Mouse (Mus musculus): ENCODE results near the gene Irf6.

The Irf6 gene

DNA sequence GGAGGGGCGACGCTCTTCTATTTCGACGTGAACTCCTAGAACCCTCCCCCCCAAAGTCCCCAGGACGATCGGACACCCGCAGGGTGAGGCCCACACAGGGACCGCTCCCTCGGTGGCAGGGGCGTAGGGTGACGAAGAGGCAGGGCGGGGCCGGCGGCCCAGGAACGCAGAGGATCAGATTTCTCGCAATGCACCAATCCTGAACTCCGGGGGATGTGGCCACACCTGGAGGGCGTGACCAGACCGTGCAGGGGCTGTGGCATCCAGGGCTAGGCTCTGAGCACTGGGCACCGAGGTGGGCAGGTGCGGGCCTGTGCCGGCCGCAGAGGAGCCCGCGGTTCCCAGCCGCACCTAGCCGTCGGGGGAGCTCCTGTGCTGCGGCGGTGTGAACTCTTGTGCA lies at the start of gene Irf6:
TSS of gene Irf6 (plus strand) at position 240 of the 400 bp plus-strand sequence.
- in situ Hi-C loops (cut with MboI; ENCODE audit: low sequenced_read_pairs), result no loop called here

DNA sequence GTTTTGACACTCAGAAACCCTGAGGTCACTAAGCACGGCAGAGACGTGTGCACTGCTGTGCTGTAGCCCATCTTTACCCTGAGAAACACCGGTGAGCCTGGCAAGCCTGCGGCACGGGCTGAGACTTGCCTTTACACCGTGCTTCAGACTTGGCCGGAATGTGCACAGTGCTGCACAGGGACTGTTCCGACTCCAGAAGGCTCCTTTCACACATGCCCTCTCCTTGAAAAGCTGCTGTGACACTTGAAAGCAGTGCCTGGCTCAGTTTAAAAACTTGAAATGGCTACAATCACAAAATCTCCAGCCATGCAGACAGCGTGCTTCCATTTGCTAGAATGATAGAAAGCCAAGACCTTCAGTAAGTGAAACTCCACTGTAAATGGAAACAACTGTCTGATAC lies 40.8 kb upstream of the Irf6 start:
- in situ Hi-C loops (cut with MboI; ENCODE audit: low sequenced_read_pairs), result no loop called here

- in situ Hi-C loops (cut with MboI; ENCODE audit: low sequenced_read_pairs), result no loop called here
Measured at GRCm38 (mm10) chr1:193122793-193123192, 30.1 kb upstream of the Irf6 start.

DNA sequence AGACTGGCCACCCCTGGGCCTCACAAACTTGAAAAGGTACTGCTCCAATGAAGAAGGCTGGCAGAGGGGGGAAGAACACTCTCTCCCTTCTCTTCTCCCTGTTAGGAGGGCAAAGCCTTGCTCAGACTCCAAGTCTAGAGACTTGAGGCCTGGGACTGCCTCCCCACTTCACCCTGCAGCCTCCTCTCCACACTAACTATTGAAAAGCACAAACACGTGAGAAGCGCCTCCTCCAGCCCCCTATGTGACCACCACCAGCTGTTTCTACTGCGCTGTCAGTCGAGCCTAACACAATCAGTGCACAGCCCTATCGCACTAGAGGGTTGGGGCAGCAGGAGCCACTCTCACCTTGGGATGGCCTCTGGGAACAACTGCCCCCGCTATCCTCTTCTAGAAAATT lies 29.6 kb upstream of the Irf6 start:
- in situ Hi-C loops (cut with MboI; ENCODE audit: low sequenced_read_pairs), result no loop called here

GRCm38 (mm10) chr1:193125835-193126234 lies 27.1 kb upstream of the Irf6 start:
- in situ Hi-C loops (cut with MboI; ENCODE audit: low sequenced_read_pairs), result no loop called here

- in situ Hi-C loops (cut with MboI; ENCODE audit: low sequenced_read_pairs), result no loop called here
Measured at GRCm38 (mm10) chr1:193128055-193128454, 24.9 kb upstream of the Irf6 start.

- in situ Hi-C loops (cut with MboI; ENCODE audit: low sequenced_read_pairs), result no loop called here
Measured at GRCm38 (mm10) chr1:193129321-193129720, 23.6 kb upstream of the Irf6 start.

DNA sequence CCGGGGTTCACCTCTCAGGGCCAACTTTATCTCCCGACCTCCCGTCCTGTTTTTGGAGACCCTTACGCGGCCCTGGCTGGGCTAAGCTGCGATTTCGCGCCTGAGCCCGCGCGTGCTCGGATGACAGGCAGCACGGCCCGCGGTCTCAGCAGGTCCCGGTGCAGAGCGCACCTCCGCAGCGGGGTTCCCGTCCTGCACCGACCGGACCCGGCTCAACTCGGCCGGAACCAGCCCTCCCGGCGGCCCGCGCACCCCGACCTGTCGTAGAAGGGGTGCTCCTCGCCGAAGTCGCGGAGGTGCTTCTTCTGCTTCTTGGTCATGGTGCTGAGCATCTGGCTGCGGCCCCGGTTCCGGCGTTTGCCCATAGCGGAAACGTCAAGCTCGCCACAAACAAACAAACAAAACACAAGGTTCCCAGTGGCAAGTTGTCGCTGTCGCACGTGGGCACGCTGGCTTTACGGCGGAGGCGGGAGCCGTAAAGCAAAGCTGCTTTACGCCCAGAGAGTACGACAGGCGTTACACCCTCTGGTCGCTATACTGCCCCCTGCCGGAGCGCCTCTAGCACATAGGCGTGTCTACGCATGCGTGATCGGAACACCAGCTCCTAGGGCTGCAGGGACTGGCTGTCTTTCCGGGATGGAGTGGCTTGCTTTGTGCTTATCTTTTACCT lies 23.0 kb upstream of the Irf6 start, which contains the start of gene Diexf:
TSS of gene Diexf (minus strand) at position 487 of the 670 bp plus-strand sequence.
- in situ Hi-C loops (cut with MboI; ENCODE audit: low sequenced_read_pairs), result no loop called here

DNA sequence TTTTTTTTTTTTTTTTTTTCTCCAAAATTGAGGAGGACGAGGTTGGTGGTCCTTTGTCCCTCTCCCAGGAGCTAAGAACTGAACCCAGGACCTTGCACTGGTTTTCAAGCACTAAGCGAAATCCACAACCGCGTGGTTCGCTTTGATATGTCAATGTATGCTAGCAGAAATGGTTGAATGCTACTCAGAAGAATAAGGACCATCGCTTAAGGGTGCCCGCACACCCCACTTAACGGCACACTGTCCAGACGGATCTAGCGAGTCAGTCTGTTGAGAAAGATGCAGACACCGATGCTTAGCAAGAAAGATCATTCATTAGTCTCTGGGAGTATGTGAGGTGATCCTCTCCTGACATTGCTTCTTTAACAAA lies 22.5 kb upstream of the Irf6 start:
- in situ Hi-C loops (cut with MboI; ENCODE audit: low sequenced_read_pairs), result no loop called here

DNA sequence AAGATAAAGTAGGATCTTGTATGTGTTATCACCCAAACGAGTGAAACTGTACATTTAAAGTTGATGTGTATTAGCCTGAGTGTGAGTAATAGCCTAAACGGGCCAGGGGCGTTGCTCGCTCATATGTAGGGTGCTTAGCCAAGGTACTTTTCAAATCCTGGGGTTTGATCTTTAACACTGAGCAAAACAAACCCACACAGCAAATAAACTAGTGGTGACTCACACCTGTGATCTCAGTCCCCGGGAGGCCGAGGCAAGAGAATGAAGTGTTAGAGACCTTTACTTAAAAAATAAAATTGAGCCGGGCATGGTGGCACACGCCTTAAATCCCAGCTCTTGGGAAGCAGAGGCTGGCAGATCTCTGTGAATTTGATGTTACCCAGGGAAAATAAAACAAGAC lies 22.1 kb upstream of the Irf6 start:
- in situ Hi-C loops (cut with MboI; ENCODE audit: low sequenced_read_pairs), result no loop called here

DNA sequence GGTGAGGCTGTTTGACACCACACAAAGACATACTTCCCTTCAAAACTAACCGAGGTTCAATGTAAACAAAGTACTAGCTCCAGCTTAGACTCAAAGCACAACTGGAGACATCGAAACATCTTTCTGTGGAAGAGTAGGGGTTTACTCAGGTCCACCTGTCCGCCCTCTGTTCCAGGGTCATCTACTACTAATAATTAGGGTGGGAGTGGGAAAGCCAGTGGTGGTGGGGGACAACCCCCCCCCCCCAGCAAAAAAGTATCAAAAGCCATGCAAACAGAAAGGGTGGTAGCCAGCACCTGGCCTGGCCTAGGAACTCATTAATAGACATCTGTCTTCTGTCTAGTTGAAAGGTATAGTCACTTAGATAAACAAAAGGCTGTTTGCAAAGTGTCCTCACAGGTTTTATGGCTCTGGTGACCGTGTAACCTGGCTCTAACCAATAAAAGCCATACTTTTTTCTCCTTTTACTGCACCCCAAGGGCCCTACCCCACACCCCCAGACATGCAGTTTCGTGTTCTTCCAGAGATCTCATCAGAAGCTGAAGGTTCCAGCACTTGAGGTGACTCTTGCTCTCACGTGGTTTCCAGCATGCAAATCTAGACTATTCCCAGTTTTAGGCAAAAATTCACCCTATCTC lies 21.5 kb upstream of the Irf6 start:
- in situ Hi-C loops (cut with MboI; ENCODE audit: low sequenced_read_pairs), result no loop called here

GRCm38 (mm10) chr1:193132385-193132784 lies 20.5 kb upstream of the Irf6 start:
- in situ Hi-C loops (cut with MboI; ENCODE audit: low sequenced_read_pairs), result no loop called here

GRCm38 (mm10) chr1:193133726-193134125 lies 19.2 kb upstream of the Irf6 start:
- in situ Hi-C loops (cut with MboI; ENCODE audit: low sequenced_read_pairs), result no loop called here

GRCm38 (mm10) chr1:193138087-193138486 lies 14.8 kb upstream of the Irf6 start:
- in situ Hi-C loops (cut with MboI; ENCODE audit: low sequenced_read_pairs), result no loop called here

DNA sequence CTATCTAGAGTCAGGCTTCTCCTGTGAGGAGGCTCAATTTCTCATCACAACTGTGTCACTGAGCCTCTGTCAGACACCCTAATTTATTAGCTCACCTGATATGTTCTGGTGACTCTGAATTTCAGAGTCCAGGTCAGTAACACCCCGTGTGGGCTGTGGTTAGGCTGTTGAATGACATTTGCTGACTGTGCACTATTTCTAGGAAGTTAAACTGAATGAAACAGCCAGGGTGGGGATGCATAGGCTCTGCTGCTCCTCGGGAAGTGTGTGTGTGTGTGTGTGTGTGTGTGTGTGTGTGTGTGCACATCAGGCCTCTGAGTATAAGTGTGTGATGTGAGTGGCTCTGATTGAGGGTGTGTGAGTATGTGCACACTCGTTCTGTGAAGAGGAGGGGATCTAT lies 14.2 kb upstream of the Irf6 start:
- in situ Hi-C loops (cut with MboI; ENCODE audit: low sequenced_read_pairs), result no loop called here

DNA sequence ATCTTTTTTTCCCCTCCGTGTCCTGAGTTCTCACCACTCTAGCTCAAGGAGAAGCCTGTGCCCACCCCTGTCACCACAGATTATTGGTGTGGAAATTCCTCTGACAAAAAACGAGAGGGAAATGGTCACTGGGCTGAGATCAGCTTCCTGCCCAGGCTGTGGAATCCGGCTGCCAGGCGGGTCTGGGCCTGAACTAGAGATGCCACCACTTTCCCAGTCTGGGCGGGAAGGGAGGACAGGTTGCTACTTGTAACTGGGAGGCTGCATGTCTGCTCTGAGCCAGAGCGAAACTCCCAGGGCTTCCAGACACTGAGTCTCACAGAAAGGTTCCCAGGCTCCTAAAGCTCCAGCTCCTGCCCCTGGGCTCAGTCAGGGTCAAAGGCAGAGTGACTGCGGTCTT lies 11.8 kb upstream of the Irf6 start:
- in situ Hi-C loops (cut with MboI; ENCODE audit: low sequenced_read_pairs), result no loop called here

DNA sequence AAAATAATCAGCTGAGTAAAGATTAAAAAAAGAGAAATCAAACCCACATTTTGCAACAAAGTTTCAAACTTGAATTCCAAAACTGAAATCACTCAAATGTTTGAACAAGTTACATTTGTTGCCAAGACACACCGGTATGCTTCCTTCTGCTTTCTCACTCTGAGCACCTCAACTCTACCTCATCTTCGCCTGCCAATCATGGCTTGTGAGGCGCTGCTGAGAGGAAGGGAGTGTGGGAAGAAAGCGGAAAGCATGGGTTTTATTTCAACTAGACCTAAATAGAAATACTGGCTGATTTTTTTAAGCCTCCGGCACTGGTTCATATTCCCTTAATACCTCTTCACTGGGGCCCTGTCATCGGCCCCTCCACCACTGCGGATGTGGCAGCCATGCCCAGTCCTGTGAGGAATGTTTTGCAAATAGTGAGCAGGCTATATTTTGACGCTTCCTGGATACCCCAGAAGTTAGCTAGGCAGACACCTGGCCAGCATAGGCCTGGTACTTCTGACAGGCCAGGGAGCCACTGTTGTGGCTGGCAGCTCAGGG lies 10.3 kb upstream of the Irf6 start:
- in situ Hi-C loops (cut with MboI; ENCODE audit: low sequenced_read_pairs), result no loop called here

DNA sequence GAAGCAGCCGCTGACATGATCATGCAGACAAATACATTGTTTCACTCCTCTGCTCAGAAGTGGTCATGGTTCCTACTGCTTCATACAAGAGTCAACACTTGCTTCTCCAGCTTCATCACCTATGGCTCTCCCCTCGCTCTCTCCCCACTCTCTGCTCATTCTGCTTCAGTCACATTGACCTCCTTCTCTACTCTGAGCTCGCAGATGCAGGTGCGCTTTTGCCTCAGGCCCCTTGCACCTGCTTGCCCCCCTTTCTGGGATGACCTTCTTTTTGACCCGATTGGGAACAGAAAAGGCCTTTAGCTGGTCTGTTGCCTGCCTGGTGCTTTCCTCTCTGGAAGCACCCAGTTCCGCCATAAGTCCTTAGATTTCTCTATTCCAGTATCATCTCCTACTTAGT lies 8.4 kb upstream of the Irf6 start:
- in situ Hi-C loops (cut with MboI; ENCODE audit: low sequenced_read_pairs), result no loop called here

DNA sequence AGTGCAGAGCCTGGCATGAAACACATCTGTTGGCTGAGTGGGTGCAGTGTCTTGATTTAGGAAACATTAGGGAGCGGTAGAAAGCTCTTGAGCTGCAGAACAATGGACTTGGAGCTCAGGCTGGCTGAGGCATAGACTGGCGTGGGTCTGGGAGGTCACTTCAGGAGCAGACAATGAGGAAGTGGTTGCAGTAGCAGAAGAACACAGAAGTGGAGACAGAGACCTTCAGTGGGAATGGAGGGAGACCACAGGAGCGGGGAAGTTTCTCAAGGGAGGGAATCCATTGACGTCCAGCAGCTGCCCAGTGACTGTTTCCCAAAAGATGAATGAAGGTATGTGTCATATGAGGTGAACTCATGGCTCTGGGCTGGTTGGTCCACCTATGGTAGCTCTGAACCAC lies 7.8 kb upstream of the Irf6 start:
- in situ Hi-C loops (cut with MboI; ENCODE audit: low sequenced_read_pairs), result no loop called here

DNA sequence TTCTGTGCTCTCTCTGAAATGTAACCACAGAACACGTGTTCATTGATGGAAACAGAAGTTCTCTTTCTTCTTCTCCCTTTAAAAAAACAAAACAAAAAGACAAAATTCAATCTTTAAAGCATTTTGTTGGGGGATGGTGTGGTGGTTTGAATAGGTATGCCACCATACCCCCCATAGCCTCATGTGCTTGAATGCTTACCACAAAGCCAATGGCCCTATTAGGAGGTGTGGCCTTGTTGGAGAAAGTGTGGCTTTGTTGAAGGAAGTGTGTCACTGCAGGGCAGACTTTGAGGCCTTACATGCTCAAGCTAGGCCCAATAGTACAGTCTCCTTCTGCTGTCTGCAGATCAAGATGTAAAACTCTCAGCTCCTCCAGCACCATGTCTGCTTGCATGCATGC lies 6.5 kb upstream of the Irf6 start:
- in situ Hi-C loops (cut with MboI; ENCODE audit: low sequenced_read_pairs), result no loop called here

GRCm38 (mm10) chr1:193149231-193149630 lies 3.7 kb upstream of the Irf6 start:
- in situ Hi-C loops (cut with MboI; ENCODE audit: low sequenced_read_pairs), result no loop called here

GRCm38 (mm10) chr1:193151134-193151533 lies 1.8 kb upstream of the Irf6 start:
- in situ Hi-C loops (cut with MboI; ENCODE audit: low sequenced_read_pairs), result no loop called here

- in situ Hi-C loops (cut with MboI; ENCODE audit: low sequenced_read_pairs), result no loop called here
Measured at GRCm38 (mm10) chr1:193153561-193153960, 650 bp downstream of the Irf6 start.
